Mouse (Mus musculus) stomach, postnatal 0 days (tissue): ENCODE measurements around the gene Gpatch4.

Experiments used
- CTCF ChIP-seq: IDR thresholded peaks from 2 replicates; pipeline ENCODE4 v1.5.1; 2016; ENCODE audit warnings: antibody characterized with exemption, low read depth, mild to moderate bottlenecking, moderate library complexity
- EP300 ChIP-seq: optimal IDR thresholded peaks from 2 replicates; pipeline ENCODE3; 2016; ENCODE audit warnings: antibody characterized with exemption

- no peak for TF ChIP-seq EP300
- TF ChIP-seq CTCF: no peak
Observed at GRCm38 (mm10) chr3:88074766-88075165, 31.9 kb downstream of the Gpatch4 start.
